Mouse (Mus musculus): ENCODE results near the gene Cyp8b1.

GRCm38 (mm10) chr9:121906456-121906855, 9.6 kb downstream of the Cyp8b1 start:
- TF ChIP-seq CTCF (conservative IDR thresholded peaks at IDR 0.05; ENCODE audit: low read length) (no peak), POU5F1 (IDR thresholded peaks at IDR 0.05; ENCODE audit: borderline replicate concordance, low read length) (no peak), NANOG (IDR thresholded peaks at IDR 0.05; ENCODE audit: borderline replicate concordance, low read length) (no peak)

Measured in E14TG2a.4 (cell line).